Mouse (Mus musculus) erythroblast, embryonic 14.5 days (primary cell): ENCODE data around the gene Hmg20b.

Experiments
- GATA1 ChIP-seq: IDR thresholded peaks from 2 replicates; pipeline ENCODE4 v1.6.1; 2012; ENCODE audit warnings: low read length, inconsistent platforms, mixed read lengths
- TAL1 ChIP-seq: IDR thresholded peaks from 3 replicates; pipeline ENCODE4 v1.6.1; 2012; ENCODE audit warnings: low read length, inconsistent platforms, mixed read lengths

- TF ChIP-seq GATA1, result no peak
- TF ChIP-seq TAL1, result no peak
These were observed 28.4 kb upstream of the Hmg20b start for GRCm38 (mm10) chr10:81378553-81379182.
